Mouse (Mus musculus): ENCODE results near the gene Gm826.

DNA sequence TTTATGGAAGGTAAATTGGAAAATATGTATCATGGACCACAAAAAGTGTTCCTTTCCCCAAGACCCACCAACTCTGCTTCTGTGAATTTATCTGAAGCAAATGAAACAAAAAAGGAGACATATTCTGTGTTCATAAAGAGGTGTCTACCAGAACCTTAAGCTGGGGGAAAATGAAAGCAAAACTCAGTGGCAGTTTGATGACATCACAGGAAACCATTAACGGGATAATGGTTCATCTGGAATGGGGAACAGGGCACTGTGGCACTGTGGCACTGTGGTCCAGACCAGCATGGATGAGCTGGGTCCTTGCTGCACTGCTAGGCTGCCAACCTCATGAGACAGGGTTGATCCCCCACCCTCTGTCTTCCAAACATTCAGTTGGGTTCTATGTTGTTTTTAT is 1.1 kb upstream of the Gm826 start:
- TF ChIP-seq CTCF (IDR thresholded peaks at IDR 0.05; ENCODE audit: extremely low read depth, insufficient read length, insufficient replicate concordance, low read depth, low read length) (no peak), POLR2A (IDR thresholded peaks at IDR 0.05; ENCODE audit: low read depth, low read length) (no peak)

All from small intestine, adult 2 months (tissue).